Comparison of ENCODE assay signal across 29 mouse cellular contexts in genomic region chr15:77218007-77218406, GRCm38 (mm10).
DNase-seq lines count a peak whose midpoint lies in the region; ATAC-seq lines count a peak whose summit lies in the region.
"Had no signal": no experiment of that assay in that cellular context is flagged by ENCODE, and none has a peak within 500 bp of the region (broad histone marks: within the 10 kb centered on the region; RNA-seq: fewer than 3 reads in every experiment).

No protein-coding gene starts in this region.

- H3K27ac ChIP-seq in heart, embryonic 11.5 days (ENCODE audit: low read depth, low read length) = peak overlapping the region; percentile 46; the same call in 1 of the 2 replicates
- 0 out of 2 replicates have a peak overlapping the region, but pooled peaks have one; percentile 16 for H3K27ac ChIP-seq in hindbrain, embryonic 10.5 days
- H3K27ac ChIP-seq in hindbrain, embryonic 13.5 days = no peak overlapping the region
- H3K27ac ChIP-seq in embryonic facial prominence, embryonic 15.5 days (replicated peaks) = 0 out of 2 replicates have a peak overlapping the region, but pooled peaks have one; percentile 18
- no peak overlapping the region for H3K27ac ChIP-seq in forebrain, embryonic 16.5 days (ENCODE audit: low read length)
- H3K27ac ChIP-seq: forebrain, embryonic 13.5 days; hindbrain, embryonic 12.5 days; kidney, postnatal 0 days; liver, embryonic 14.5 days; macrophage had no signal

- ATAC-seq in heart, embryonic 11.5 days (replicated peaks; ENCODE audit: insufficient number of reproducible peaks, low FRiP score, low TSS enrichment) = no peak
- ATAC-seq in hindbrain, embryonic 13.5 days (ENCODE audit: low FRiP score) = no peak
- no peak for ATAC-seq in embryonic facial prominence, embryonic 15.5 days (ENCODE audit: insufficient number of reproducible peaks, low FRiP score, low TSS enrichment, low read depth)
- no peak for ATAC-seq in forebrain, embryonic 16.5 days
- ATAC-seq: forebrain, embryonic 13.5 days; intestine, embryonic 16.5 days had no signal

- H3K9ac ChIP-seq in heart, embryonic 11.5 days (ENCODE audit: low read depth, low read length) = no peak overlapping the region
- H3K9ac ChIP-seq in hindbrain, embryonic 13.5 days = no peak overlapping the region
- no peak overlapping the region for H3K9ac ChIP-seq in embryonic facial prominence, embryonic 15.5 days
- no peak overlapping the region for H3K9ac ChIP-seq in forebrain, embryonic 16.5 days (replicated peaks; ENCODE audit: low read depth, low read length)
- H3K9ac ChIP-seq: embryonic facial prominence, embryonic 13.5 days; forebrain, embryonic 13.5 days; hindbrain, embryonic 12.5 days; liver, embryonic 14.5 days had no signal

- peaks cover 57% of the 10 kb centered on the region for H3K4me1 ChIP-seq in heart, embryonic 11.5 days (ENCODE audit: control insufficient read depth, insufficient read depth, low read length)
- peaks cover 56% of the 10 kb centered on the region for H3K4me1 ChIP-seq in hindbrain, embryonic 10.5 days (replicated peaks)
- H3K4me1 ChIP-seq in hindbrain, embryonic 13.5 days (replicated peaks) = peaks cover 41% of the 10 kb centered on the region
- H3K4me1 ChIP-seq in embryonic facial prominence, embryonic 15.5 days = peaks cover 58% of the 10 kb centered on the region
- H3K4me1 ChIP-seq in forebrain, embryonic 16.5 days (replicated peaks; ENCODE audit: control insufficient read depth, insufficient read depth, low read length) = 0 out of 2 replicates have a peak, but pooled peaks cover 3% of the 10 kb centered on the region

- 81% methylated on average over 3 of the region's 3 CpGs for WGBS in heart, embryonic 11.5 days (ENCODE audit: insufficient replicate concordance)
- 92% methylated on average over 3 of the region's 3 CpGs for WGBS in hindbrain, embryonic 10.5 days
- whole genome bisulfite sequencing in hindbrain, embryonic 13.5 days = 97% methylated on average over 3 of the region's 3 CpGs
- WGBS in embryonic facial prominence, embryonic 15.5 days = 82% methylated on average over 3 of the region's 3 CpGs
- WGBS in forebrain, embryonic 16.5 days = 95% methylated on average over 3 of the region's 3 CpGs

- H3K4me2 ChIP-seq in heart, embryonic 11.5 days = no peak overlapping the region
- no peak overlapping the region for H3K4me2 ChIP-seq in hindbrain, embryonic 13.5 days
- no peak overlapping the region for H3K4me2 ChIP-seq in embryonic facial prominence, embryonic 15.5 days (replicated peaks)
- no peak overlapping the region for H3K4me2 ChIP-seq in forebrain, embryonic 16.5 days (ENCODE audit: low read length)
- H3K4me2 ChIP-seq: embryonic facial prominence, embryonic 13.5 days; forebrain, embryonic 13.5 days; hindbrain, embryonic 12.5 days had no signal

- DNase-seq in heart, adult 9 months (ENCODE audit: low spot score in 2 of 2) = no peak
- DNase-seq in hindbrain, embryonic 10.5 days (ENCODE audit: low spot score) = no peak
- no peak for DNase-seq in kidney, postnatal 4 days
- DNase-seq: adrenal gland, adult 8-10 months; B cell, adult 2 months; cerebellum, adult 9-10 months; cerebellum, postnatal 36 days; embryo, embryonic 11 days; kidney, adult 8-10 months; layer of hippocampus, adult 9-11 months; liver; lung, adult 2 months; lung, postnatal 10 days; midbrain, embryonic 14.5 days; right cerebral cortex, postnatal 25 days; spleen, adult 18-20 months; thymus, adult 18-20 months; thymus, postnatal 25 days had no signal

- H3K9me3 ChIP-seq in heart, embryonic 11.5 days (replicated peaks; ENCODE audit: control insufficient read depth, low read length) = no peaks in the 10 kb centered on the region
- H3K9me3 ChIP-seq in hindbrain, embryonic 10.5 days = no peaks in the 10 kb centered on the region
- no peaks in the 10 kb centered on the region for H3K9me3 ChIP-seq in hindbrain, embryonic 13.5 days
- no peaks in the 10 kb centered on the region for H3K9me3 ChIP-seq in embryonic facial prominence, embryonic 15.5 days (replicated peaks)
- no peaks in the 10 kb centered on the region for H3K9me3 ChIP-seq in forebrain, embryonic 16.5 days (ENCODE audit: control insufficient read depth, low read length)
- H3K9me3 ChIP-seq: embryonic facial prominence, embryonic 13.5 days; forebrain, embryonic 13.5 days; hindbrain, embryonic 12.5 days had no signal

- no peaks in the 10 kb centered on the region for H3K36me3 ChIP-seq in heart, embryonic 11.5 days (ENCODE audit: control insufficient read depth, insufficient read depth, low read length)
- no peaks in the 10 kb centered on the region for H3K36me3 ChIP-seq in hindbrain, embryonic 10.5 days
- H3K36me3 ChIP-seq in hindbrain, embryonic 13.5 days = no peaks in the 10 kb centered on the region
- no peaks in the 10 kb centered on the region for H3K36me3 ChIP-seq in embryonic facial prominence, embryonic 15.5 days
- H3K36me3 ChIP-seq in forebrain, embryonic 16.5 days (ENCODE audit: control insufficient read depth, insufficient read depth) = no peaks in the 10 kb centered on the region
- H3K36me3 ChIP-seq: embryonic facial prominence, embryonic 13.5 days; hindbrain, embryonic 12.5 days had no signal

- H3K27me3 ChIP-seq in heart, embryonic 11.5 days (ENCODE audit: control insufficient read depth, insufficient read depth, low read length) = no peaks in the 10 kb centered on the region
- H3K27me3 ChIP-seq in hindbrain, embryonic 10.5 days (ENCODE audit: insufficient read depth, poor library complexity, severe bottlenecking) = no peaks in the 10 kb centered on the region
- no peaks in the 10 kb centered on the region for H3K27me3 ChIP-seq in hindbrain, embryonic 13.5 days
- H3K27me3 ChIP-seq in embryonic facial prominence, embryonic 15.5 days = no peaks in the 10 kb centered on the region
- no peaks in the 10 kb centered on the region for H3K27me3 ChIP-seq in forebrain, embryonic 16.5 days (replicated peaks; ENCODE audit: control insufficient read depth, insufficient read depth, low read length)
- H3K27me3 ChIP-seq: embryonic facial prominence, embryonic 13.5 days; forebrain, embryonic 13.5 days; hindbrain, embryonic 12.5 days had no signal

- H3K4me3 ChIP-seq in heart, embryonic 11.5 days (ENCODE audit: low read depth, low read length) = no peak overlapping the region
- no peak overlapping the region for H3K4me3 ChIP-seq in hindbrain, embryonic 10.5 days
- H3K4me3 ChIP-seq in hindbrain, embryonic 13.5 days = no peak overlapping the region
- no peak overlapping the region for H3K4me3 ChIP-seq in embryonic facial prominence, embryonic 15.5 days (replicated peaks)
- H3K4me3 ChIP-seq in forebrain, embryonic 16.5 days (replicated peaks; ENCODE audit: low read length) = no peak overlapping the region
- H3K4me3 ChIP-seq: embryonic facial prominence, embryonic 13.5 days; forebrain, embryonic 13.5 days; hindbrain, embryonic 12.5 days had no signal

Comparison
In these comparisons a context has a peak if more than half of its experiments do, and no peak if none do; other contexts are left out.
1. H3K27ac ChIP-seq: peak in heart, embryonic 11.5 days (single experiment), hindbrain, embryonic 10.5 days (single experiment) and embryonic facial prominence, embryonic 15.5 days (single experiment); none in hindbrain, embryonic 13.5 days (single experiment) and forebrain, embryonic 16.5 days (single experiment).